Mouse (Mus musculus): Measurements from ENCODE around the gene Kif2c.
A peak's percentile ranks its signal among the peaks of the same experiment; 100 is the strongest.

The Kif2c gene

DNA sequence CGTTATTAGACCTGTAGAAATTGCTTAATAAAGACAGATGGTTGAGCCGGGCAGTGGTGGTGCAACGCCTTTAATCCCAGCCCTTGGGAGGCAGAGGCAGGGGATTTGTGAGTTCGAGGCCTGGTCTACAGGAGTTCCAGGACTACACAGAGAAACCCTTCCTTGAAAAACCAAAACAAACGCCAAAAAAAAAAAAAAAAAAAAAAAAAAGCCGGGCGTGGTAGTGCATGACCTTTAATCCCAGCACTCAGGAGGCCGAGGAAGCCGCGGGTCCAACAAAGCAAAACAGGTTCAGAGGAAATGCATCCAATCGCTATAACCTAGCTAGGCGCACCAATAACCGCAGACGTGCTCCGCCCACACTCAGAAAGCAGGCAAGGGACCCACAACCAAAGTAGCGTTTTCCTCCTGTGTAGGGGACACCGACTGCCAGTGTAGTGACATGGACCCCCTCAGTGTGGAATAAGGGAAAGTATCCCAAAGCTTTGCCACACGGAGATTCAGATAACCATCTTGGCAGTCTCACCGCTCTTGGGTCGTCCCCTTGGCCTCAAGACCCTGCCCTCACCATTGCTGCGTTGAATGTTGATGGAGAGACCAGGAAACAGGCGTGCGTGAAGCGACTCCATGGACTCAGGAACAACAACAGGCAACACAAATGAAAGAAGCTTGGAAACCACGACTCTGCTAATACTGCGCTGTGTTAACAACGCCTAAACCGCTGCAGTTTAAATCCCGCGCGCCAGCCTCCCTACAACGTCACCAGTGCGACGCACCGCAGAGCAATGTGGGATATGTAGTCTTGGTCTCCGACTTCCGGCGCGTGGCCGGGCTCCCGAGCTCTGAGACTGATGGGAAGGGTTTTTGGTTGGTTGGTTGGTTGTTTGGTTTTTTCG lies at the start of gene Kif2c:
Gene Kif2c (minus strand): TSS at position 777 of the 896 bp plus-strand sequence.
- DNase-seq (ENCODE audit: low spot score in 2 of 2), result peak; percentile 86 to 93

DNA sequence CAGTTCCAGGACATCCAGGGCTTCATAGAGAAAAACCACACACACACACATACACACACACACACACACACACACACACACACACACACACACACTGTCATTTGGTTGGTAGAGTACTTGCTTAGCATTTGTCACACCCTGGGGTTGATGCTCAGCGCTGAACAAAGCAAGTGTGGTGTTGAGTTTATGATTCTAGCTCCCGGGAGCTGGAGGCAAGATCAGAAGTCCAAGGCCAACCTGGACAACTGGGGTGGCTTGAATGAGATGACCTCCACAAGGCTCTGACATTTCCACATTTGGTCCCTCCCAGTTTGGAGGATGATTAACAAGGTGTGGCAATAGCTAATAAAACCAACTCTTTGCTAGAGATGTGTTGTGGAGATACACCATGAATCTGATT lies 48.8 kb upstream of the Kif2c start:
- DNase-seq (ENCODE audit: low spot score in 2 of 2), result no peak

DNA sequence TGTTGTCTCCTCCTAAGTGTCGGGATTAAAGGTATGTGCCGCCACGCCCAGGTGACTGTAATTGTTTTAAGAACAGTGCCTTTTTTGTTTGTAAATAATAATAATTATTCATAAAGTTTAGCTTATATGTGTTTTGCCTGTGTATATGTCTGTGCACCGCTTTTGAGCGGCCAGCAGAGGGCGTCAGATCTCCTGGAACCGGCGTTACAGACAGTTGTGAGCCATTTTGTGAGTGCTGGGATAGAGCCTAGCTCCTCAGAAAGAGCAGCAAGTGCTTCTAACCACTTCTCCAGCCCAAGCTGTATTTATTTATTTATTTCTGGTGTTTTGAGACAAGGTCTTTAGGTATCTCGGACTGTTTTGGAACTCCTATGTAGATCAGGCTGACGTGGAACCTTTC lies 47.9 kb upstream of the Kif2c start:
- no peak for DNase-seq (ENCODE audit: low spot score in 2 of 2)

DNA sequence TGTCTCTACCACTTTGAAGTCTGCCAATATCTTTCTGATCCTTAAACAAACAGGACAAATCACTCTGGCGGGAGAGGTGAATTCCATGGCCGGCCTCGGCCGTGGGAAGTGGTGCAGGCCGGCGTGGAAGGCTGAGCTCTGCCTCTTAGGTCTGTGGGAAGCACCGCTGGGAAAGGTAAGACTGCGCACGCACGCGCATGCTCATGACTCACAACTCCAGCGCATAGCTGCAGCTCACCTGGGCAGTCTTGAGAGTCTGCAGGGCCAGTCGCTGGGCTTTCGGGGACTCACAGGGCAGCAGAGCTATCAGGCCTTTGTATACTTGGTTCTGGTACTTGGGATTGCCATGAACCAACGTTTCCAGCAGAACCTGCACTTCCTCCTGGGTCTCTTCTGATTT lies 47.2 kb upstream of the Kif2c start:
- DNase-seq (ENCODE audit: low spot score in 2 of 2), result peak in 1 of 2 experiments; percentile 35

DNA sequence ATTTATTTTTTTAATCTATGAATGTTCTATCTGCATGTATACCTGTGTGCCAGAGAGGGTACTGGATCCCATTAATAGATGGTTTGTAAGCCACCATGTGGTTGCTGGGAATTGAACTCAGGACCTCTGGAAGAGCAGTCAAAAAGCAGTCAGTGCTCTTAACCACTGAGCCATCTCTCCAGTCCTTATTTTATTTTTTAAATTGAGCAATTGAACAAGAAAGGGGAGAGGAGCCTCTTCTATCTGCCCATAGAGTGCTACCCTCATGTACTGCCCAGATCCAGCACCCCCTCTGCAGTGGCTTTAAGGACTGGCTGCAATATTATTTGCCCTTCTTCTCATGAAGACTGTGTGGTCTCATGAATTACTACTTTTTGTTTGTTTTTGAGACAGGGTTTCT lies 42.8 kb upstream of the Kif2c start:
- no peak for DNase-seq (ENCODE audit: low spot score in 2 of 2)

DNA sequence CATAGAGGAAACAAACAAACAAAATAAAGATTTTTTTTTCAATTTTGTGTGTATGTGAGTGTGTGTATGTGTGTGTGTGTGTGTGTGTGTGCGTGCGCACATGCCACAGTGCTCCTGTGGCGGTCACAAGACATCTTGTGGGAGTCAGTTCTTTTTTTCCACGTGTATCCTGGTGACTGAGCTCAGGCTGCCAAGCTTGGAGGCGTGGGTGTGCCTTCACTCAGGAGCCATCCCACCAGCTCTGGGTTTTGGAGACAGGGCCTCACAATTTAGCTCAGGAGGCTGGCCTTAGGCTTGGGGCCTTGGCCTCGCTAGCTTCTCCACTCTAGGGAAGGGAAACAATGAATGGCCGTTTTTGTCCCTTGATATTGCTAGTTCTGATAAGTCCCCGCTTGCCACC lies 41.7 kb upstream of the Kif2c start:
- DNase-seq (ENCODE audit: low spot score in 2 of 2), result no peak

DNA sequence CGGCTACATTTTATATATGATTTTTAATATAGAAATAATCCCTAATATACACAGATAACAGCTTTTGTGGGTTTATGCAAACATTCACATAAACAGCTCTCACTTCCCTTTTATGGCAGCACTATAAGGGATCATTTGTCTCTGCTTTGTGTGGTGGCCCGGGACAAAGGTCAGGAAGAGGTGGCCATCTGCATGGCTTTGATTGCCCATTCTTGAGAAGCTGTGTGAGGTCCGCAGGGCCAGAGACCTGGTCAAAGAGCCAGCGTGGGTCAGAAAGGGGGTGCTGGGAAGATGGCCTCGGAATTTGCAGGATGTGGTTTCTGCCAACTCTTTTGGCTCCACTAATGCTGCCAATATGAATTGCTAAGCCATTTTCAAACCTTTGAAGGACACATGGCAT lies 40.6 kb upstream of the Kif2c start:
- no peak for DNase-seq (ENCODE audit: low spot score in 2 of 2)

DNA sequence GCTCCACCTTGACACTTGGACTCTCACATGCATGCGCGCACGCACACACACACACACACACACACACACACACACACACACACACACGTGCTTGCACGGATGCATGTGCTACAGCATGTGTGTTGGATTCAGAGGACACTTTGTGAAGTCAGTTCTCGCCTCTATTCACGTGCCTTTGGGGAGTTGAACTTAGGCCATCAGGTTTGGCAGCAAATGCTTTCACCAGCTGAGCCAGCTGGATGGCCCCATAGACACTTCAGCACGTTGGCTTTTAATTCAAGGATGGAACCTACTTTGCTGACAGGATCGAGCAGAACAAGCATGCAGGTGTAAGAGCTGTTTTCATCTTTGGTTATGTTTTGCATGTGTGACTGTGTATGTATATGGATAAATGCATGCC lies 39.4 kb upstream of the Kif2c start:
- no peak for DNase-seq (ENCODE audit: low spot score in 2 of 2)

DNA sequence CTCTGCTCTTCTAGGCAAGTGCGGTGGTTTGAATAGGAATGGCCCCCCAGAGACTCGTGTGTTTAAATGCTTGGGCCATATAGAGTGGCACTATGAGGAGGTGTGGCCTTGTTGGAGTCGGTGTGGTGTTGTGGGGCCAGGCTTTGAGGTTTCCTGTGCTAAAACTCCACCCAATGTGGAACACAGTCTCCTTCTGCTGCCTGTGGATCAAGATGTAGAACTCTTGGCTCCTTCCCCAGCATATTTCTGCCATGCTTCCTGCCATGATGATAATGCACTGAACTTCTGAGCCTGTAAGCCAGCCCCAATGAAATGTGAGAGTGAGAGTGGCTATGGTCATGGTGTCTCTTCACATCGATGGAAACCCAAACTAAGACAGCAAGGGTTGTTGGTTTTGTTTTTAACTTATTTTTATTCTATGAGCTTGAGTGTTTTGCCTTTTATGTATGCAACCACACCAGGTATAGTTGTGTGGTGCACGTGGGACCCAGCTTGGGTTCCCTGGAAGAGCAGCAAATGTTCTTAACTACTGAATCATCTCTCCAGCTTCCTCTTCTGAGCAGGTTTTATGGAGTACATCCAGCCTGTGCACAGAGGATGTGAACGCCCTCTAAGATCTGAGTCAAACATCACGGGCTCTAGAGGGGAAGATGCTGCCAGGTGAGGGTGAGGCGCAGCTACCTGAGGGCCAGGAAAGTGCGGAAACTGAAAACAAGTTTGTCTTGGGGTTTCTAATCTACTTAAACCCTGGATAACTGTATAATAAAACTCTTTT lies 38.5 kb upstream of the Kif2c start:
- DNase-seq (ENCODE audit: low spot score in 2 of 2), result no peak

DNA sequence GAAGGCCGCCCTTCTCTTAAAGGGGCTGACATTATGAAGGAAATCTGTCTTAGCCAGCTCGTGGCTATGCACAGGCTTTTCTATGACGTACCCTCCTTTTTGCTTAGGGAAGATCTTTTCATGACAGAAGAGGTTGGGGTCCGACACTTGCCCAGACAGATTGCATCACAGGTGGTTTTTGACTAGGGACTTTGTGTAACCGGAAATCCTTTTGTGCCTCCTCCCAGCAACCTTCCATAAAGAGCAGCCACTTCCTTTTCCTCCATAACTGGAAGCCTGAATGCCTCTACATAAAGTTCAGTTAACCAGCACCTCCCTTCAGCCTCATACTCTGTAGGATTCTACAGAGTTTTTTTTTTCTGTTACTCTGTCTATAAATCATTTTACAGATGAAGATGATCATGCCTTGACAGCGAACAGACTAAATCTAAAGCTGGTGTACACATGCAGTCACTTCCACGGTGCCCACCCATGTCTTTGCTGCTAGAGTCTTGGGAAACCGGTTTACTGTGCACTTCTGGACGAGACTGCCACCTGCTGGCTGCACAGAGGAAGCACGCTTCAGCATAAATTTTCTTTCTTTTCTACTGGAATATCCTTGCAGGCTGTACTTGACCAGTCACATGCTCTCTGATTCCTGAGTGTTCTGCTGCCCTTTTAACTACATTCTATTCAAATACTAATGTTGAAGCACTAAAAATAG lies 36.2 kb upstream of the Kif2c start:
- DNase-seq (ENCODE audit: low spot score in 2 of 2), result no peak

DNA sequence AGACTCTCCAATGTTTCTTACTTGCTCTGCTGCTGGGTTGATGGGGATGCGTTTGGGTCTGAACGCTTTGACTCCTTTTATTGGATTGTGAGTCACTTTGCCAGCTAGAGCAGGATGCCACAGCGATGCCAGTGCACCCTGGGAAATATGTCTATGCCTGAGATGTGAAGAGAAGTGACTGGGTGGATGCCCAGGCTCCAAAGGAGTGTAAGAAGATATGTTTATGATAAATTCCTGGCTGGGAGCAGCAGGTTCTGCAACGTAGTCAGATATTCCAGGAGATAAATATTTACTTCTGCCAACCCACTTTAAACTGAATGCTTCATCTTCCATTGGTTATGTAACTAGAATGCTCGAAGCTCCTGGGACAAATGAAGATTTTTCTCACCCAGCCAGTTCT lies 34.6 kb upstream of the Kif2c start:
- DNase-seq (ENCODE audit: low spot score in 2 of 2), result no peak

DNA sequence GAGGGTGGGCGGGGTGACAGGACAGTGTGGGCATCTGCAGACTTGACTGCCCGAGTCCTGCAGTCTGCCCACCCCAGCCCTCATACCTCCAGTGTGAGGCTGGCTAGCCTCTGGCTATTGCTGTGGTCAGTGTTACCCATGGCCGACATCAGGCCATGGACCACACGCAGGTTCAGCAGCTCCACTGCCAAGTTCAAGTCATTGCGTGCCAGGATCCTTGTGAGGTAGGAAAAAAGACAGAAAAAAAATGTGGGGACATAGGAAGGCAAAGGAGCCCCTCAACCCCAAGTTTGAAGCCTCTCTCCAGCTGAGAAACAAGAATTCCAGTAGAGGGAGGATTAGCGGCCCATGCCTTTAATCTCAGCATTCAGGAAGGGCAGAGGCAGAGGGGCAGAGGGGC lies 31.8 kb upstream of the Kif2c start:
- no peak for DNase-seq (ENCODE audit: low spot score in 2 of 2)

DNA sequence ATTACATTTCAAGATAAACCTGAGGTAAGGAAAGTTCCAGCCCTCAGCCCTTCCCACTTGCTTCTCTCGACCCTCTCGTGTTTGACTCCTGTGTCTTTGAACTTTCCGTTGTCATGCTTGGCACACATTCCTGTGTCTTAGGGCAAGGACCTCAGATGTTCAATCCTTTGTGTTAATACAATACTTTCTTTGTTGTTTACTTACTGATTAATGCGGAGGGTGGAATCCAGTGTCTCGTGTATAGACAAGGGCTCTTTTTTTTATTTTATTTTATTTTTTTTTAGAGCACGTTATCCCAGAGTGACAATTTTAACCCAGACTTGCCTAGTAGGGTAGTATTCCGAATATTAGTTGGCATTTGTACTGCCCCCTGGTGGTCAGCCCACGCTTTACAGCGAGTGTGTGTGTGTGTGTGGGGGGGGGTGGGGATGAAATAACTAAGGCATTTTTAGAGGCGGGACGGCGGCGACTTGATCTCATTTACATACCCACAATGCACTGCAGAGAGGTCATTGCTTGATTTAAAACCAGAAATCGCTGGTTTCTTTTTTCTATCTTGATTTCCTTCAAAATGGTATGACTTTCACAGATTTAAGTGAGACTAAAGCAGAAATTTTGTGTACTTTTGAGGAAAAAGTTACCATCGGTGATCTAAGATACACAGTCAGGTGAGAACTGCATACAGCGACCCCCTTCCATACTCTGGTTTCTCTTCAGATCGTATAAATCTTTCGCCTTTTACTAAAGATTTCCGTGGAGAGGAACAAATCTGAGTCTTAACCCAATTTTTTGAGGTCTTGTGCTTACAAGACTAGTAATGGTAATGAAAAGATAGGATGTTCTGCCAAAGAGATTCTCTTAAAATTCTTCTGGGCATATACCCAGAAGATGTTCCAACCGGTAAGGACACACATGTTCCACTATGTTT lies 28.0 kb upstream of the Kif2c start:
- DNase-seq (ENCODE audit: low spot score in 2 of 2), result peak; percentile 51 to 53

DNA sequence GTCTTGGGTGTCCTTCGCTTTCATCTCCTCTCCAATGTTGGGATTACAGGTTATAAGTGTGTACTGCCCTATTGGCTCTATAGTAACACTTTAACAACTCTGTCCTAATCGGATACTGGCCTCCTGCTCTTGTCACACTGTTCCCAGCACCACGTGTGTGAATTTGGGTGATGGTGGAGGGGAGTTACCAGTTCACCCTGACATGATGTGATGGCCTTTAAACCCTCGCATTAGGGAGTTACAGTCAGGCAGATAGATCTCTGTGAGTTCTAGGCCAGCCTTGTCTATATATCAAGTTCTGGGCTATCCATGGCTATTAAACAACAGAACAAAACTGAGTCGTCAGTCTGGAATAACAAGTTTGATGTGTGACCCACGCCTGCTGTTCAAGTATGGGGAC lies 27.2 kb upstream of the Kif2c start:
- no peak for DNase-seq (ENCODE audit: low spot score in 2 of 2)

DNA sequence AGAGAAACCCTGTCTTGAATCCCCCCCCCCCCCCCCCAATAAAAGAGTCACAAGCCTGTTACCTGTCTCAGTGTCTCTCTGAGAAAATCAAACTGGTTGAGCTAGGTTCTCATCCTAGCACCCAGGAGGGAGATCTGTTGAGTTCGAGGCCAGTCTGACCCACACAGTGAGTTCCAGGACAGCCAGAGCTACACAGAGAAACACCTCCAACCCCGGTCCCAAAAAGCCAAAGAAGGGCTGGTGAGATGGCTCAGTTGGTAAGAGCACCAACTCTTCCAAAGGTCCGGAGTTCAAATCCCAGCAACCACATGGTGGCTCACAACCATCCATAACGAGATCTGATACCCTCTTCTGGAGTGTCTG lies 20.5 kb upstream of the Kif2c start:
- no peak for DNase-seq (ENCODE audit: low spot score in 2 of 2)

DNA sequence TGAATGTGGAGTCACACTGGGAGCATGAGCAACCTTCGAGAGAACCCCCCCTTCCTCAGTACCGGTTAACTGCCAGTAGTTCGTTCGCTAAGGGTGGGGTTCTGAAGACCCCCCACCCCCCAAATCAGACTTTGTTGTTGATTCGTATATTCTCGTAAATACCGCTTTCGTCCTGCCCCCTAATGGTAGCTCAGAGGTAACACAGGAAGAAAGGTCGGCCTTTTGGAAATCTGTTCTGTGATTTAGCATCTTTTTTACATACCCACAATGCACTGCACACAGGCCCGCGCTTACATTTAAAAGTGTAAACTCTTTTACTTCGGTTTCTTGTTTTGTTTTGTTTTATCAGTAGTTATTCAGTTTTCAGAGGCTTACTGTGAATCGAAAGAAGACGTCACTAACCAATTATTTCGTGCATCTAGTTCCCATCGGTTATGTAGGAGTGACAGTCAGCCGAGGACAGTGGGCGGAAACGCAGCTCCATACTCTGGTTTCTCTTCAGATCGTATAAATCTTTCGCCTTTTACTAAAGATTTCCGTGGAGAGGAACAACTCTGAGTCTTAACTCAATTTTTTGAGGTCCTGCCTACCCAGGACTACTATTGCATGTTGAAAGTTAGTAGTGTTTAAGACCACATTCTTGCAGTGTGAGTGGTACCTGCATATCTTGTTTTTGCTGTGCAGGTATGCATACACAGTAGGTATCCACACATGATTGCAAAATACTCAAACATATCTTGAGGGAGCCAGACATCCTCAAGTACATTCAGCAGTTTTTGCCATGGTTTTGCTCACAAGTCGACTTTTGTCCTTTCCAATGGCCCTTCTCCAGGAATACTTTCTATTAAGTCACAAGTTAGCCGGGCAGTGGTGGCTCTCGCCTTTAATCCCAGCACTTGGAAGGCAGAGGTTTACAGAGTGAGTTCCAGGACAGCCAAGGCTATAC lies 19.9 kb upstream of the Kif2c start:
- no peak for DNase-seq (ENCODE audit: low spot score in 2 of 2)

DNA sequence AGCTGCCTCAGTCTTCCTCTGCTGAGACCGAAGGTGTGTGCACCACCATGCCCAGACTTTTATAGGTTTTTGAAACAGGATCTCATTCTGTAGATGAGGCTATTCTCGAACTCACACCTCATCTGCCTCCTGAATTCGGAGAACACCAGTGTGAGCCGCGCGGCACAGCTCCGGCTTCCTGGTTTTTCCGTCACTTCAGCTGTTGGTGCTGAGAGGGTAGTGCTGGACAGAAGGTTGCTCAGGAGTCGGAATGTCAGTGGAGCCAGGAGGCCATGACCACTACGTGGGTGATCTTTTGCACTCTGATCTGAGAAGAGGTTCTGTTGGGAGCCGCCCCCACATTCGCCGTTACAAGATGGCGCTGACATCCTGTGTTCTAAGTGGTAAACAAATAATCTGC lies 9.4 kb upstream of the Kif2c start:
- DNase-seq (ENCODE audit: low spot score in 2 of 2), result no peak

DNA sequence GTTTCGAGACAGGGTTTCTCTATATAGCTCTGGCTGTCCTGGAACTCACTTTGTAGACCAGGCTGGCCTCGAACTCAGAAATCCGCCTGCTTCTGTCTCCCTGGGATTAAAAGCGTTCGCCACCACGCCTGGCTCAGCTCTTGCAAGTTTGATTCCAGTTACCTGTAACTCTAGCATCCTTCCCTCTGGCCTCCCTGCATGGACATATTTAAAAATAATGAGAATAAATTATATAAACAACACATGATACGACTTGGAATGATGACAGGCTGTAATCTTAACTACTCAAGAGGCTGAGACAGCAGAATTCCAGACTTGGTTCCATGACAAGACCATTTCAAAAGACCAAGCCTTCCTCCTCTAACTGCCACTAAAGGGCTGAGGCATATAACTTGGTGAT lies 8.2 kb upstream of the Kif2c start:
- DNase-seq (ENCODE audit: low spot score in 2 of 2), result no peak

DNA sequence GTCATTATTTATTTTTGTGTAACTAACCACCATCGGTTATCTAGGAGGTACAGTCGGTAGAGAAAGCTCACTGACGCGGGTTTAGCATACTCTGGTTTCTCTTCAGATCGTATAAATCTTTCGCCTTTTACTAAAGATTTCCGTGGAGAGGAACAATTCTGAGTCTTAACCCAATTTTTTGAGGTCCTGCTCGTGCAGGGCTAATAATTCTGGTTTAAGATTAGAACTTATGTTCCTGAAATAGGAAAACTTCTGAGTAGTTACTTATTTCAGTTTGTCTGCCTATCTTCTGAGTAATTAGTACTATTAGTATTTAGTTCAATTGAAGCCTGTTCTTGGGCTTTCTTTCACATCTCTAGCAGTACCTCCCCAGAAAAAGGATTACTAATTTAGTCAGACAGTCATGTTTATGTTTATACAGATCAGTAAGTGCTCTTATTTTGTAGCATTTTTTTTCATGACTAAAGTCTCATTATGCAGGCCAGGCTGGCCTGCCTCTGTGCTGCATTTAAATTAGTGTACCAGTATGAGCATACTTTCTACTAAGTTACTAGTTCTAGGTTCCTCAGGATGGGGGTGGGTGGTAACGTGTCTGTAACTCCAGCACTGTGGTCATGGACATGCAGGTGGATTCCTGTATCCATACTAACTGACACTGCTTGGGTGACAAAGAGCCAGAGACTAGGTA lies 7.6 kb upstream of the Kif2c start:
- DNase-seq (ENCODE audit: low spot score in 2 of 2), result no peak

DNA sequence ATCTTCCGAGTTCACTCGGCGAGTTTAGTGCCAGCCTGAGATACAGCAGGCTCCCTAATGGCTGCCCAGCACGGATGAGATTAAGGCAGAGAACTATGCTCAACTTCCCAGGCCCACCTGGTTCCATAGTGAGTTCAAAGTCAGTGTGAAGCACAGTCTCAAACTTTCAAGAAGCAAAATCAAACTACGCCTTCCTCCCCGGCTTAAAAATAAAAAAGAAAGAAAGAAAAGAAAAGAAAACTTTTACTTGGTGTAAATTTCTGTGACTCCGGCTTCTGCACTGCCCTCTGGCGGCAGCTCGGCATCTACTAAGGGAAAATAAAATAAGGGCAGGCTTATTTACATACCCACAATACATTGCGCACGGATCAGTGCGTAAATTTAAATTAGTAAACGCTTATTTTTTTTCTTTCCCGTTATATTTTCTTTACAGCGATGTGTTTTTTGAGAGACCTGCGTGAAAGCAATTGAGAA lies 7.0 kb upstream of the Kif2c start:
- peak; percentile 61 to 72 for DNase-seq (ENCODE audit: low spot score in 2 of 2)
